Mouse (Mus musculus): ENCODE results near the gene Olfr1141. TPM values are rescaled to one million over a fixed set of nuclear protein-coding genes. Genes with fewer than 3 reads are reported as not detected.

Olfr1141 gene
- not detected in 2 replicates for polyA plus RNA-seq (2014; fragmentation: Nextera tagmentation; extraction: Ambion mirVana)

DNA sequence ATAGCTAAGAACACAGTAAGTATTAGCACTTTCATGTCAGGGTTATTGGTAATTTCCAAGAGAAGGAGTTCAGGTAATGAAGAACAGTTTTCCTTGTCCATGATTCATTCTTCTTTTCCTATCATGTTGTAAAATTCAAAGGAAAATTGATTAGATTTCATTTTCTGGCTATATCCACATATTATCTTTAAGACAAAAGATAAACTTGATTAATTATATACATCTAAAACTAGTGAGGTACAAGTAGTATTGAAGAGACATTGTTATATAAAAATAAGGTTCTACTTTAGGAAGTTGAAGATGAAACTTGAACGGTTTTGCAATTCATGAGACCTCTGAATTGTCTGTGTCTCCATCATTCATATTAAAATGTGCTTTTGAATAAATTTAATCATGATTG is at the start of gene Olfr1141:
TSS of gene Olfr1141 (minus strand) at position 101 of the 400 bp plus-strand sequence.
- no peaks in the 10 kb centered on the region for H3K9me3 ChIP-seq (replicated peaks; ENCODE audit: control insufficient read depth, low read length)
- DNase-seq (ENCODE audit: low spot score): no peak
- no peaks in the 10 kb centered on the region for H3K27me3 ChIP-seq (ENCODE audit: control insufficient read depth, insufficient read depth, low read length)
- no peak within 1 kb of the TSS for H3K4me2 ChIP-seq (ENCODE audit: low read depth, low read length)
- no peak for ATAC-seq (replicated peaks; ENCODE audit: insufficient number of reproducible peaks, low FRiP score, low TSS enrichment, low read depth)
- WGBS: 89% methylated on average over 1 of the region's 1 CpGs
- no peaks in the 10 kb centered on the region for H3K36me3 ChIP-seq (replicated peaks; ENCODE audit: control insufficient read depth, insufficient read depth, low read depth, low read length)
- H3K9ac ChIP-seq (replicated peaks; ENCODE audit: low read length): no peak within 1 kb of the TSS
- no peak within 1 kb of the TSS for H3K4me3 ChIP-seq (ENCODE audit: low read depth, low read length)
- H3K27ac ChIP-seq (replicated peaks; ENCODE audit: low read depth, low read length): no peak within 1 kb of the TSS
- no peaks in the 10 kb centered on the region for H3K4me1 ChIP-seq (ENCODE audit: control insufficient read depth, insufficient read depth, low read length)

- H3K4me3 ChIP-seq (ENCODE audit: low read depth, low read length): no peak within 1 kb of the TSS
- no peak within 1 kb of the TSS for H3K9ac ChIP-seq (replicated peaks; ENCODE audit: low read length)
- H3K4me2 ChIP-seq (ENCODE audit: low read depth, low read length): no peak within 1 kb of the TSS
- no peaks in the 10 kb centered on the region for H3K9me3 ChIP-seq (replicated peaks; ENCODE audit: control insufficient read depth, low read length)
- no peaks in the 10 kb centered on the region for H3K36me3 ChIP-seq (replicated peaks; ENCODE audit: control insufficient read depth, insufficient read depth, low read depth, low read length)
- no peak for ATAC-seq (replicated peaks; ENCODE audit: insufficient number of reproducible peaks, low FRiP score, low TSS enrichment, low read depth)
- no peak within 1 kb of the TSS for H3K27ac ChIP-seq (replicated peaks; ENCODE audit: low read depth, low read length)
- no peaks in the 10 kb centered on the region for H3K27me3 ChIP-seq (ENCODE audit: control insufficient read depth, insufficient read depth, low read length)
- no peaks in the 10 kb centered on the region for H3K4me1 ChIP-seq (ENCODE audit: control insufficient read depth, insufficient read depth, low read length)
- no peak for DNase-seq (ENCODE audit: low spot score)
Observed at GRCm38 (mm10) chr2:87800292-87800691, 46.5 kb upstream of the Olfr1141 start, which contains the start of gene Olfr1143. Olfr1143 (plus strand) TSS chr2:87800592.

DNA sequence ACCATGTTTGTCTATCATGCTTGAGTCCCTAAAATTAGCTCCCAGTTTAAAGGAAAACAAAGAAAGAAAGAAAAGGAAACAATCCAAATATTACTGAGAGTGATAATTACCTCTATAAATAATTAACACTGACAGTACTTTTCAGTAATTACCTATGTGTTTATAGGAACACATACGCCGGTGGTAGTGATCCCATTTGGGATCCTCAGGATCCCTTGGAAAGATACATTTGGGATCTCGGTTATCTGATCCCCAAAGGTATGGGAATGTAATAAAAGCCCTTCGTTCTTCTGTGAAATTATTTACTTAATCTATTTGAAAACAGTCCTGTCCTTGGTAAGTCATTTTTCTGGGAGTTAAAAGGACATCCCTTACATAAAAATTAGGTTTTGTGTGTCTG is 25.4 kb upstream of the Olfr1141 start, which contains the start of gene Olfr152:
TSS of gene Olfr152 (plus strand) at position 301 of the 400 bp plus-strand sequence.
- 91% methylated on average over 4 of the region's 4 CpGs for WGBS
- H3K4me2 ChIP-seq (ENCODE audit: low read depth, low read length): no peak within 1 kb of the TSS
- no peaks in the 10 kb centered on the region for H3K36me3 ChIP-seq (replicated peaks; ENCODE audit: control insufficient read depth, insufficient read depth, low read depth, low read length)
- no peaks in the 10 kb centered on the region for H3K27me3 ChIP-seq (ENCODE audit: control insufficient read depth, insufficient read depth, low read length)
- no peak for DNase-seq (ENCODE audit: low spot score)
- H3K9me3 ChIP-seq (replicated peaks; ENCODE audit: control insufficient read depth, low read length): no peaks in the 10 kb centered on the region
- H3K4me1 ChIP-seq (ENCODE audit: control insufficient read depth, insufficient read depth, low read length): no peaks in the 10 kb centered on the region
- ATAC-seq (replicated peaks; ENCODE audit: insufficient number of reproducible peaks, low FRiP score, low TSS enrichment, low read depth): no peak
- H3K4me3 ChIP-seq (ENCODE audit: low read depth, low read length): no peak within 1 kb of the TSS
- no peak within 1 kb of the TSS for H3K9ac ChIP-seq (replicated peaks; ENCODE audit: low read length)
- H3K27ac ChIP-seq (replicated peaks; ENCODE audit: low read depth, low read length): no peak within 1 kb of the TSS

GRCm38 (mm10) chr2:87776143-87776542 is 22.4 kb upstream of the Olfr1141 start:
- H3K4me3 ChIP-seq (ENCODE audit: low read depth, low read length): no peak overlapping the region
- H3K36me3 ChIP-seq (replicated peaks; ENCODE audit: control insufficient read depth, insufficient read depth, low read depth, low read length): no peaks in the 10 kb centered on the region
- H3K9ac ChIP-seq (replicated peaks; ENCODE audit: low read length): no peak overlapping the region
- no peak overlapping the region for H3K4me2 ChIP-seq (ENCODE audit: low read depth, low read length)
- H3K9me3 ChIP-seq (replicated peaks; ENCODE audit: control insufficient read depth, low read length): no peaks in the 10 kb centered on the region
- no peak overlapping the region for H3K27ac ChIP-seq (replicated peaks; ENCODE audit: low read depth, low read length)
- H3K4me1 ChIP-seq (ENCODE audit: control insufficient read depth, insufficient read depth, low read length): no peaks in the 10 kb centered on the region
- WGBS: 59% methylated on average over 1 of the region's 1 CpGs
- no peaks in the 10 kb centered on the region for H3K27me3 ChIP-seq (ENCODE audit: control insufficient read depth, insufficient read depth, low read length)
- ATAC-seq (replicated peaks; ENCODE audit: insufficient number of reproducible peaks, low FRiP score, low TSS enrichment, low read depth) (no peak), DNase-seq (ENCODE audit: low spot score) (no peak)

GRCm38 (mm10) chr2:87743452-87743851 is 10.3 kb downstream of the Olfr1141 start, which contains the start of gene Olfr1140:
Olfr1140 (plus strand) TSS chr2:87743752.
- Histone ChIP-seq H3K4me1 (ENCODE audit: control insufficient read depth, insufficient read depth, low read length) (no peaks in the 10 kb centered on the region), H3K27ac (replicated peaks; ENCODE audit: low read depth, low read length) (no peak within 1 kb of the TSS), H3K27me3 (ENCODE audit: control insufficient read depth, insufficient read depth, low read length) (no peaks in the 10 kb centered on the region), H3K4me2 (ENCODE audit: low read depth, low read length) (no peak within 1 kb of the TSS), H3K36me3 (replicated peaks; ENCODE audit: control insufficient read depth, insufficient read depth, low read depth, low read length) (no peaks in the 10 kb centered on the region), H3K4me3 (ENCODE audit: low read depth, low read length) (no peak within 1 kb of the TSS), H3K9ac (replicated peaks; ENCODE audit: low read length) (no peak within 1 kb of the TSS), H3K9me3 (replicated peaks; ENCODE audit: control insufficient read depth, low read length) (no peaks in the 10 kb centered on the region)
- WGBS: 73% methylated on average over 3 of the region's 3 CpGs
- DNase-seq (ENCODE audit: low spot score): no peak
- ATAC-seq (replicated peaks; ENCODE audit: insufficient number of reproducible peaks, low FRiP score, low TSS enrichment, low read depth): no peak

DNA sequence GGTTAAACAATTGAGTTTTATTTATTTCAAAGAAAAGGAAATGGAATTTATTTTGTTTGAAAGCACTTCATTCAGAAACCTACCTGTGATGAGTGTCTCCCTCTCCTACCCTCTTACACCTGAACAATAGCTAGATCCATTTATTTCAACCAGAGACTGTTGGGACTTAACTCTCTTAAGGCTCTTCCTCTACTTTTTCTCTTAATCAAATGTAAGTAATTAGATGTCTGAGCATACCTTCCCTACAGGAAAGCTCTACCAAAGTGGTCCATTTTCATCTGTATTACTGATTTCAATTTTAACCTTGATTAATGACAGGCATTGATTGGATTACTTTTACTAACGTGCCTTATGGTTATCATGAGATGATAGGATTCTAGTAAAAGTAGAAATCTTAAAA is 13.9 kb downstream of the Olfr1141 start, which contains the start of gene Olfr1138:
TSS of gene Olfr1138 (minus strand) at position 101 of the 400 bp plus-strand sequence.
- H3K27ac ChIP-seq (replicated peaks; ENCODE audit: low read depth, low read length): no peak within 1 kb of the TSS
- no peak for ATAC-seq (replicated peaks; ENCODE audit: insufficient number of reproducible peaks, low FRiP score, low TSS enrichment, low read depth)
- no peaks in the 10 kb centered on the region for H3K27me3 ChIP-seq (ENCODE audit: control insufficient read depth, insufficient read depth, low read length)
- no peak for DNase-seq (ENCODE audit: low spot score)
- no peak within 1 kb of the TSS for H3K4me2 ChIP-seq (ENCODE audit: low read depth, low read length)
- no peak within 1 kb of the TSS for H3K4me3 ChIP-seq (ENCODE audit: low read depth, low read length)
- H3K36me3 ChIP-seq (replicated peaks; ENCODE audit: control insufficient read depth, insufficient read depth, low read depth, low read length): no peaks in the 10 kb centered on the region
- WGBS: 82% methylated on average over 1 of the region's 1 CpGs
- H3K9me3 ChIP-seq (replicated peaks; ENCODE audit: control insufficient read depth, low read length): no peaks in the 10 kb centered on the region
- no peak within 1 kb of the TSS for H3K9ac ChIP-seq (replicated peaks; ENCODE audit: low read length)
- no peaks in the 10 kb centered on the region for H3K4me1 ChIP-seq (ENCODE audit: control insufficient read depth, insufficient read depth, low read length)

GRCm38 (mm10) chr2:87713079-87713478 is 40.7 kb downstream of the Olfr1141 start, which contains the start of gene Olfr1137:
Olfr1137 (minus strand) TSS chr2:87713179.
- H3K4me2 ChIP-seq (ENCODE audit: low read depth, low read length): no peak within 1 kb of the TSS
- H3K27me3 ChIP-seq (ENCODE audit: control insufficient read depth, insufficient read depth, low read length): no peaks in the 10 kb centered on the region
- H3K9me3 ChIP-seq (replicated peaks; ENCODE audit: control insufficient read depth, low read length): no peaks in the 10 kb centered on the region
- ATAC-seq (replicated peaks; ENCODE audit: insufficient number of reproducible peaks, low FRiP score, low TSS enrichment, low read depth) (no peak), DNase-seq (ENCODE audit: low spot score) (no peak)
- H3K36me3 ChIP-seq (replicated peaks; ENCODE audit: control insufficient read depth, insufficient read depth, low read depth, low read length): no peaks in the 10 kb centered on the region
- H3K4me3 ChIP-seq (ENCODE audit: low read depth, low read length): no peak within 1 kb of the TSS
- H3K9ac ChIP-seq (replicated peaks; ENCODE audit: low read length): no peak within 1 kb of the TSS
- no peaks in the 10 kb centered on the region for H3K4me1 ChIP-seq (ENCODE audit: control insufficient read depth, insufficient read depth, low read length)
- H3K27ac ChIP-seq (replicated peaks; ENCODE audit: low read depth, low read length): no peak within 1 kb of the TSS

All from embryonic facial prominence, embryonic 11.5 days (tissue).